Mouse (Mus musculus) ES-Bruce4 (cell line): ENCODE measurements around the gene Snapc3.

Experiments
- CTCF ChIP-seq: IDR thresholded peaks from one replicate; pipeline ENCODE4 v1.8.1; 2011; ENCODE audit warnings: low read depth, low read length
- POLR2A ChIP-seq: IDR thresholded peaks from one replicate; pipeline ENCODE4 v1.8.1; 2011; ENCODE audit warnings: low read length; ENCODE audit not compliant: insufficient read depth

DNA sequence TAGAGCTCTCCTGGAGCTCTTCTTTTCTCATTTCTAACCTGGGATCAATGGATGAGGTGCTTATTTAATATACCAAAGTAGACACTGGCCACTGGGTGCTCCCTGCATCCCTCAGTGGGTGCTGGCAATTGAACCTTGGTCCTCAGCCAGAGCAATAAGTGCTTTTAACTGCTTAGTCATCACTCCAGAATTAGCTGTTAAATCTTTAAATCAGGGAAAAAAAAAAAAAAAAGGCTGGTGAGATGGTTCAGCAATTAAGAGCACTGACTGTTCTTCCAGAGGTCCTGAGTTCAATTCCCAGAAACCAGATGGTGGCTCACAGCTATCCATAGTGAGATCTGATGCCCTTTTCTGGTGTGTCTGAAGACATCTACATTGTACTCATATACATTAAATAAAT, 15.8 kb upstream of the Snapc3 start:
- TF ChIP-seq CTCF = no peak
- no peak for TF ChIP-seq POLR2A
